Mouse (Mus musculus): ENCODE results near the gene Bloc1s6.

DNA sequence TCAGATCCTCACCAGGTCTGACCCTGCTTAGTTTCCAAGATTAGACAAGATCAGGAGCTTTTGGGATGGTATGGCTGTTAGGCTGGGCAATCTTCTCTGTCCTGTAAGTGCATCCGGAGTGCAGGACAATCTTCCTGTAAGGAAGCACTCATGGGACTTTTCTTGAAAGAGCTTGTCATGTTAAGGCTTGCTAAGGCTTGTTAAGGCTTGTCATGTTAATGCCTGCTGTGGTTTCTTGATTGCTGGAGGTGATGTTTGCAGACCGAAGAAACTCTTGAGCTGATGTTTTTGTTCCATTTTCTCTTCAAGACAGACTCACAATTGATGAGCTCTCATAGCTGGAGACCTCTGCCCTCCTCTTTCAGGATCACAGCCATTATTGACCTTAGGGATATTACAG is 47.9 kb downstream of the Bloc1s6 start:
- TF ChIP-seq POLR2A (IDR thresholded peaks at IDR 0.05; ENCODE audit: insufficient read depth, low read depth, low read length) (no peak), CTCF (IDR thresholded peaks at IDR 0.05; ENCODE audit: insufficient read depth, low read depth, low read length) (no peak)
